Mouse (Mus musculus): ENCODE results near the gene Tmem86b. TPM values are rescaled to one million over a fixed set of nuclear protein-coding genes. Genes with fewer than 3 reads are reported as not detected.

The Tmem86b gene
- total RNA-seq (2012; rRNA removed) (5.9 and 7.2 TPM in 2 replicates), total RNA-seq (2014; rRNA removed) (4.3 TPM in 2 replicates), polyA plus RNA-seq (2012; ENCODE audit: insufficient read length, low read depth) (9.1 and 10.6 TPM in 2 replicates)

GRCm38 (mm10) chr7:4631031-4631430 is at the start of gene Tmem86b:
TSS of gene Tmem86b (minus strand) at chr7:4631422.
- dilution Hi-C loops (cut with MboI; ENCODE audit: extremely low pct_ligation_motif_present, extremely low pct_unique_long_range_greater_than_20kb, low sequenced_read_pairs) (no loop called here), in situ Hi-C loops (cut with MboI; ENCODE audit: low pct_ligation_motif_present, low pct_unique_long_range_greater_than_20kb, low sequenced_read_pairs) (no loop called here)
- DNase-seq (ENCODE audit: extremely low read depth), result no peak
- Histone ChIP-seq H3K4me2 (ENCODE audit: insufficient read depth, low read depth, poor library complexity, severe bottlenecking) (no peak within 1 kb of the TSS), H3K27me3 (replicated peaks) (no peaks in the 10 kb centered on the region), H3K27ac (ENCODE audit: insufficient read depth, low read depth) (no peak within 1 kb of the TSS), H3K4me3 (replicated peaks in 1 of 3; ENCODE audit: low read depth in 2 of 3, low read length in 2 of 3, poor library complexity in 1 of 3) (no peak within 1 kb of the TSS), H3K9ac (ENCODE audit: insufficient read depth, low read depth) (no peak within 1 kb of the TSS), H3K36me3 (replicated peaks in 1 of 2; ENCODE audit: control insufficient read depth in 1 of 2, insufficient read depth in 1 of 2, low read length in 1 of 2) (peaks cover 69 to 87% of the 10 kb centered on the region in 2 experiments), H3K79me2 (replicated peaks; ENCODE audit: control insufficient read depth, extremely low read depth, insufficient read depth, poor library complexity, severe bottlenecking) (no peaks in the 10 kb centered on the region), H3K4me1 (ENCODE audit: control insufficient read depth in 1 of 2, insufficient read depth in 2 of 2) (no peaks in the 10 kb centered on the region), H3K9me3 (replicated peaks; ENCODE audit: low read length) (no peaks in the 10 kb centered on the region)
- TF ChIP-seq NELFE (IDR thresholded peaks at IDR 0.05; ENCODE audit: low read depth, low read length) (no peak), ZNF384 (IDR thresholded peaks at IDR 0.05; ENCODE audit: low read depth, low read length) (no peak), KAT2A (IDR thresholded peaks at IDR 0.05; ENCODE audit: insufficient replicate concordance, low read length) (no peak), CTCF (conservative IDR thresholded peaks at IDR 0.05 in 1 of 2, IDR thresholded peaks at IDR 0.05 in 1 of 2; ENCODE audit: low read depth in 2 of 2, low read length in 2 of 2) (no peak), TBP (conservative IDR thresholded peaks at IDR 0.05; ENCODE audit: low read depth, low read length) (no peak), EP300 (IDR thresholded peaks at IDR 0.05; ENCODE audit: low read length) (no peak), MYC (IDR thresholded peaks at IDR 0.05; ENCODE audit: low read depth, low read length) (no peak), ZMIZ1 (IDR thresholded peaks at IDR 0.05; ENCODE audit: low read depth, low read length) (no peak), BHLHE40 (IDR thresholded peaks at IDR 0.05; ENCODE audit: low read depth, low read length) (no peak), JUND (conservative IDR thresholded peaks at IDR 0.05; ENCODE audit: low read depth, low read length) (no peak), POLR2AphosphoS2 (IDR thresholded peaks at IDR 0.05; ENCODE audit: low read depth, low read length) (no peak), NRF1 (IDR thresholded peaks at IDR 0.05; ENCODE audit: low read depth, low read length) (no peak)

GRCm38 (mm10) chr7:4675200-4675599 is 44.0 kb upstream of the Tmem86b start:
- dilution Hi-C loops (cut with MboI; ENCODE audit: extremely low pct_ligation_motif_present, extremely low pct_unique_long_range_greater_than_20kb, low sequenced_read_pairs), result no loop called here
- Histone ChIP-seq H3K4me1 (ENCODE audit: control insufficient read depth in 1 of 2, insufficient read depth in 2 of 2) (no peaks in the 10 kb centered on the region), H3K36me3 (replicated peaks in 1 of 2; ENCODE audit: control insufficient read depth in 1 of 2, insufficient read depth in 1 of 2, low read length in 1 of 2) (peaks cover 64 to 84% of the 10 kb centered on the region in 2 experiments), H3K4me3 (replicated peaks in 1 of 3; ENCODE audit: low read depth in 2 of 3, low read length in 2 of 3, poor library complexity in 1 of 3) (no peak overlapping the region), H3K79me2 (replicated peaks; ENCODE audit: control insufficient read depth, extremely low read depth, insufficient read depth, poor library complexity, severe bottlenecking) (no peaks in the 10 kb centered on the region), H3K9ac (ENCODE audit: insufficient read depth, low read depth) (no peak overlapping the region), H3K4me2 (ENCODE audit: insufficient read depth, low read depth, poor library complexity, severe bottlenecking) (no peak overlapping the region), H3K27ac (ENCODE audit: insufficient read depth, low read depth) (no peak overlapping the region), H3K9me3 (replicated peaks; ENCODE audit: low read length) (no peaks in the 10 kb centered on the region), H3K27me3 (replicated peaks) (no peaks in the 10 kb centered on the region)
- DNase-seq (ENCODE audit: extremely low read depth), result no peak
- no peak for TF ChIP-seq USF2 (conservative IDR thresholded peaks at IDR 0.05; ENCODE audit: low read depth, low read length)
- no peak for TF ChIP-seq EP300 (IDR thresholded peaks at IDR 0.05; ENCODE audit: low read length)
- TF ChIP-seq GABPA (IDR thresholded peaks at IDR 0.05; ENCODE audit: insufficient replicate concordance, low read depth, low read length), result no peak
- TF ChIP-seq CTCF (conservative IDR thresholded peaks at IDR 0.05 in 1 of 2, IDR thresholded peaks at IDR 0.05 in 1 of 2; ENCODE audit: low read depth in 2 of 2, low read length in 2 of 2), result no peak
- TF ChIP-seq POLR2AphosphoS2 (IDR thresholded peaks at IDR 0.05; ENCODE audit: low read depth, low read length), result no peak
- no peak for TF ChIP-seq PAX5 (IDR thresholded peaks at IDR 0.05; ENCODE audit: low read length)
- no peak for TF ChIP-seq MAZ (IDR thresholded peaks at IDR 0.05; ENCODE audit: low read depth, low read length)
- no peak for TF ChIP-seq JUN (IDR thresholded peaks at IDR 0.05; ENCODE audit: insufficient read depth, low read depth, low read length)
- TF ChIP-seq ZMIZ1 (IDR thresholded peaks at IDR 0.05; ENCODE audit: low read depth, low read length), result no peak
- no peak for TF ChIP-seq ELF1 (IDR thresholded peaks at IDR 0.05; ENCODE audit: low read depth, low read length)
- no peak for TF ChIP-seq BHLHE40 (IDR thresholded peaks at IDR 0.05; ENCODE audit: low read depth, low read length)
- in situ Hi-C loops (cut with MboI; ENCODE audit: low pct_ligation_motif_present, low pct_unique_long_range_greater_than_20kb, low sequenced_read_pairs), result no loop called here

All from CH12.LX (cell line).